Mouse (Mus musculus): ENCODE data around the gene Tirap. TPM values are rescaled to one million over a fixed set of nuclear protein-coding genes. Genes with fewer than 3 reads are reported as not detected.

The Tirap gene
- polyA plus RNA-seq, 1 experiment from 2014 or later = 4.0 TPM

- Histone ChIP-seq H3K4me2 (replicated peaks) (no peak overlapping the region), H3K36me3 (replicated peaks; ENCODE audit: control insufficient read depth, insufficient read depth) (no peaks in the 10 kb centered on the region), H3K4me1 (replicated peaks; ENCODE audit: control insufficient read depth, insufficient read depth, low read length) (peaks cover 13% of the 10 kb centered on the region; the same call in 1 of the 2 replicates), H3K27ac (no peak overlapping the region), H3K27me3 (ENCODE audit: control insufficient read depth, insufficient read depth, low read length) (no peaks in the 10 kb centered on the region), H3K9me3 (ENCODE audit: control insufficient read depth, low read length) (no peaks in the 10 kb centered on the region), H3K9ac (no peak overlapping the region), H3K4me3 (replicated peaks; ENCODE audit: low read length) (no peak overlapping the region)
- DNase-seq (ENCODE audit: low spot score) (no peak), ATAC-seq (ENCODE audit: low FRiP score) (no peak)
- WGBS = 91% methylated on average over 3 of the region's 3 CpGs
Measured at GRCm38 (mm10) chr9:35197625-35198024, 2.5 kb downstream of the Tirap start.

DNA sequence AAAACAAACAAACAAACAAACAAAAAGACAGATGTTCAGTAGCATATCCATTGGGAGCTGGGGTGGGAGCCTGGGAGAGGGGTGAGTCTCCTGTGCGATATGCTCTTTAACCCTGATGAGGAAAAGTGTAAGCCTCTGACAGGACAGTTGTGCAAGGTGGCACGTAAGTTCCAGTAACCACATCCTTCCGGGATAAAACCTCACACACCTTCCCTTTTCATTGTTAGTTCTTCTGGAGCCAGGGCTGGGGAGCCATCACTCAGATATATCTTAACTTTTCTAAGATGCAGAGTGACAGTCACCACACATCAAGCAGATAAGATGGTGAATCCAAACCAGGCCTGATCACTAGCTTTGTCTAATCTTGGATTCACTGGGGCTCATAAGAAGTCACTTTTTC, 6.0 kb downstream of the Tirap start:
- 96% methylated on average over 3 of the region's 3 CpGs for WGBS
- H3K4me1 ChIP-seq (replicated peaks; ENCODE audit: control insufficient read depth, insufficient read depth, low read length) = 0 out of 2 replicates have a peak, but pooled peaks cover 5% of the 10 kb centered on the region
- H3K9ac ChIP-seq = no peak overlapping the region
- ATAC-seq (ENCODE audit: low FRiP score) = no peak
- H3K36me3 ChIP-seq (replicated peaks; ENCODE audit: control insufficient read depth, insufficient read depth) = 0 out of 2 replicates have a peak, but pooled peaks cover 3% of the 10 kb centered on the region
- H3K9me3 ChIP-seq (ENCODE audit: control insufficient read depth, low read length) = no peaks in the 10 kb centered on the region
- no peak overlapping the region for H3K27ac ChIP-seq
- no peak overlapping the region for H3K4me2 ChIP-seq (replicated peaks)
- H3K27me3 ChIP-seq (ENCODE audit: control insufficient read depth, insufficient read depth, low read length) = no peaks in the 10 kb centered on the region
- no peak overlapping the region for H3K4me3 ChIP-seq (replicated peaks; ENCODE audit: low read length)
- DNase-seq (ENCODE audit: low spot score) = no peak

DNA sequence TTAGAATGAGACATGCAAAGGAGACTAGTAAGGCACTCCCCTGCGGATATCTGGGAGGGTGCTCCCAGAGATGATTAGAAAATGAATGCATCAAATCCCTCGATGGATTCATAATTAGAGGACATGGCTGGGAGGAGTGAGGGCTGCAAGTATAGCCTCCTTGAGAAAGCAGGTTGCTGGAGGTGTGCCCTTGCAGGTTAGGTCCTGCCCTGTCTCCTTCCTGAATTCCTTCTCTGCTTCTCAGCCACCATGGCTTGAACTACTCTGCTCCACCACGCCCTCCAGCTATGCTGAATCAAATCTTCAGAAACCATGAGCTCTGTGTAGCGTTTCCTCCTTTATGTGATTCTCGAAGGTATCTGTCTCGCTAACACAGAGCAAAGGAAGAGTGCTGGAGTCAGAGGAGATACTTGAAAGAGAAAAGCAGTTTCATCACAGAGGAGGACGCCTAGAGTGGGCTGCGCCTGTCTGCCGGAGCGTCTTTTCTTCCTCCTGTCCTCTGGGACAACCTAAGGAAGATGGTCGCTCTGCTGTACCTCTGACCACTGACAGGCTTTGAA, 7.0 kb downstream of the Tirap start:
- Histone ChIP-seq H3K9ac (no peak overlapping the region), H3K4me1 (replicated peaks; ENCODE audit: control insufficient read depth, insufficient read depth, low read length) (0 out of 2 replicates have a peak, but pooled peaks cover 5% of the 10 kb centered on the region), H3K9me3 (ENCODE audit: control insufficient read depth, low read length) (no peaks in the 10 kb centered on the region), H3K27me3 (ENCODE audit: control insufficient read depth, insufficient read depth, low read length) (no peaks in the 10 kb centered on the region), H3K36me3 (replicated peaks; ENCODE audit: control insufficient read depth, insufficient read depth) (0 out of 2 replicates have a peak, but pooled peaks cover 3% of the 10 kb centered on the region), H3K4me2 (replicated peaks) (no peak overlapping the region), H3K27ac (no peak overlapping the region), H3K4me3 (replicated peaks; ENCODE audit: low read length) (no peak overlapping the region)
- WGBS = 73% methylated on average over 11 of the region's 11 CpGs
- DNase-seq (ENCODE audit: low spot score) = no peak
- no peak for ATAC-seq (ENCODE audit: low FRiP score)

DNA sequence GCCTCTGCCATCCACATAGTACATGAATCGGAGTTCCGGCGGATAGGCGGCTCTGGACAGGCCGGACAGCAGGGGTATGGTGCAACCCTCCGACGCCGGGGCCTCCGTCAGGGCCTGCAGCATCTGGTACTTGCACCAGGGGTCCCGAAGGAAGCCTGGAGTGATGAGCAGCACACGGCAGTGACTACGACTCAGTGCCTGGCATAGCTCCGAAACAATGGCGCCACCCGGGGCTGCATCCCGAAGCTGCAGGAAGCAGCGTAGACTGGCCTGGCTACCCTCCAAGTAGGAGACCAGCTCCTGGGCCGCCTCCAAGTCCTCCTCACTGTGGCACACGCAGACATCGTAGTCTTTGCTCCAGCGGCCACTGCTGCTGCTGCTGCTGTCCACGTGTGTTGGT, 11.4 kb downstream of the Tirap start:
- 0 out of 2 replicates have a peak, but pooled peaks cover 3% of the 10 kb centered on the region for H3K36me3 ChIP-seq (replicated peaks; ENCODE audit: control insufficient read depth, insufficient read depth)
- no peak overlapping the region for H3K27ac ChIP-seq
- 55% methylated on average over 22 of the region's 22 CpGs for WGBS
- DNase-seq (ENCODE audit: low spot score) (peak; percentile 62), ATAC-seq (ENCODE audit: low FRiP score) (peak; percentile 71; the same call in 1 of the 2 replicates)
- H3K4me2 ChIP-seq (replicated peaks) = no peak overlapping the region
- H3K27me3 ChIP-seq (ENCODE audit: control insufficient read depth, insufficient read depth, low read length) = no peaks in the 10 kb centered on the region
- 0 out of 2 replicates have a peak, but pooled peaks cover 5% of the 10 kb centered on the region for H3K4me1 ChIP-seq (replicated peaks; ENCODE audit: control insufficient read depth, insufficient read depth, low read length)
- no peaks in the 10 kb centered on the region for H3K9me3 ChIP-seq (ENCODE audit: control insufficient read depth, low read length)
- H3K4me3 ChIP-seq (replicated peaks; ENCODE audit: low read length) = no peak overlapping the region
- no peak overlapping the region for H3K9ac ChIP-seq

- H3K36me3 ChIP-seq (replicated peaks; ENCODE audit: control insufficient read depth, insufficient read depth) = 0 out of 2 replicates have a peak, but pooled peaks cover 3% of the 10 kb centered on the region
- H3K9me3 ChIP-seq (ENCODE audit: control insufficient read depth, low read length) = no peaks in the 10 kb centered on the region
- DNase-seq (ENCODE audit: low spot score) = no peak
- H3K4me1 ChIP-seq (replicated peaks; ENCODE audit: control insufficient read depth, insufficient read depth, low read length) = no peaks in the 10 kb centered on the region
- no peak overlapping the region for H3K9ac ChIP-seq
- H3K27me3 ChIP-seq (ENCODE audit: control insufficient read depth, insufficient read depth, low read length) = no peaks in the 10 kb centered on the region
- no peak for ATAC-seq (ENCODE audit: low FRiP score)
- no peak overlapping the region for H3K27ac ChIP-seq
- 86% methylated on average over 10 of the region's 10 CpGs for whole genome bisulfite sequencing
- no peak overlapping the region for H3K4me2 ChIP-seq (replicated peaks)
- no peak overlapping the region for H3K4me3 ChIP-seq (replicated peaks; ENCODE audit: low read length)
Measured at GRCm38 (mm10) chr9:35187351-35187903, 12.7 kb downstream of the Tirap start.

- H3K4me1 ChIP-seq (replicated peaks; ENCODE audit: control insufficient read depth, insufficient read depth, low read length) = no peaks in the 10 kb centered on the region
- ATAC-seq (ENCODE audit: low FRiP score) (no peak), DNase-seq (ENCODE audit: low spot score) (no peak)
- no peak overlapping the region for H3K9ac ChIP-seq
- H3K4me3 ChIP-seq (replicated peaks; ENCODE audit: low read length) = no peak overlapping the region
- H3K4me2 ChIP-seq (replicated peaks) = no peak overlapping the region
- no peaks in the 10 kb centered on the region for H3K9me3 ChIP-seq (ENCODE audit: control insufficient read depth, low read length)
- no peak overlapping the region for H3K27ac ChIP-seq
- 83% methylated on average over 3 of the region's 4 CpGs for WGBS
- H3K36me3 ChIP-seq (replicated peaks; ENCODE audit: control insufficient read depth, insufficient read depth) = 0 out of 2 replicates have a peak, but pooled peaks cover 3% of the 10 kb centered on the region
- H3K27me3 ChIP-seq (ENCODE audit: control insufficient read depth, insufficient read depth, low read length) = no peaks in the 10 kb centered on the region
Measured at GRCm38 (mm10) chr9:35186430-35186829, 13.7 kb downstream of the Tirap start.

- 76% methylated on average over 5 of the region's 5 CpGs for WGBS
- no peak for DNase-seq (ENCODE audit: low spot score)
- H3K9ac ChIP-seq = no peak overlapping the region
- H3K27ac ChIP-seq = no peak overlapping the region
- H3K4me2 ChIP-seq (replicated peaks) = no peak overlapping the region
- H3K4me1 ChIP-seq (replicated peaks; ENCODE audit: control insufficient read depth, insufficient read depth, low read length) = no peaks in the 10 kb centered on the region
- no peaks in the 10 kb centered on the region for H3K36me3 ChIP-seq (replicated peaks; ENCODE audit: control insufficient read depth, insufficient read depth)
- H3K4me3 ChIP-seq (replicated peaks; ENCODE audit: low read length) = no peak overlapping the region
- H3K27me3 ChIP-seq (ENCODE audit: control insufficient read depth, insufficient read depth, low read length) = no peaks in the 10 kb centered on the region
- ATAC-seq (ENCODE audit: low FRiP score) = no peak
- H3K9me3 ChIP-seq (ENCODE audit: control insufficient read depth, low read length) = no peaks in the 10 kb centered on the region
Measured at GRCm38 (mm10) chr9:35183359-35183758, 16.7 kb downstream of the Tirap start.

DNA sequence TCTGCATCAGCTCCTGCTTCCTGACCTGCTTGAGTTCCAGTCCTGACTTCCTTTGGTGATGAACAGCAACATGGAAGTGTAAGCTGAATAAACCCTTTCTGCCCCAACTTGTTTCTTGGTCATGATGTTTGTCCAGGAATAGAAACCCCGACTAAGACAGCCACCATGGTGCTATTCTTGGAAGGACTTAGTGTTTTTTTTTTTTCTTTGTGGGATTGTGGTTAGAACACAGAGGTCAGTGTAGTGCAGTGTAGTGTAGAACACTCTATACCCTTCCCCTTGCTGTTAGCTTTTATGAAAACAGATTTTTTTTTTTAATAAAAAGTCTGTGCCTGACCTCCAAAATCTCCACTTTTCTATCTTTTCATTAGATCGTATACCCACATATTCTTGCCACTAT, 17.3 kb downstream of the Tirap start:
- Histone ChIP-seq H3K9ac (no peak overlapping the region), H3K27me3 (ENCODE audit: control insufficient read depth, insufficient read depth, low read length) (no peaks in the 10 kb centered on the region), H3K4me2 (replicated peaks) (no peak overlapping the region), H3K4me1 (replicated peaks; ENCODE audit: control insufficient read depth, insufficient read depth, low read length) (no peaks in the 10 kb centered on the region), H3K36me3 (replicated peaks; ENCODE audit: control insufficient read depth, insufficient read depth) (no peaks in the 10 kb centered on the region), H3K4me3 (replicated peaks; ENCODE audit: low read length) (no peak overlapping the region), H3K27ac (no peak overlapping the region), H3K9me3 (ENCODE audit: control insufficient read depth, low read length) (no peaks in the 10 kb centered on the region)
- WGBS = 80% methylated on average over 2 of the region's 2 CpGs
- no peak for ATAC-seq (ENCODE audit: low FRiP score)
- DNase-seq (ENCODE audit: low spot score) = no peak

DNA sequence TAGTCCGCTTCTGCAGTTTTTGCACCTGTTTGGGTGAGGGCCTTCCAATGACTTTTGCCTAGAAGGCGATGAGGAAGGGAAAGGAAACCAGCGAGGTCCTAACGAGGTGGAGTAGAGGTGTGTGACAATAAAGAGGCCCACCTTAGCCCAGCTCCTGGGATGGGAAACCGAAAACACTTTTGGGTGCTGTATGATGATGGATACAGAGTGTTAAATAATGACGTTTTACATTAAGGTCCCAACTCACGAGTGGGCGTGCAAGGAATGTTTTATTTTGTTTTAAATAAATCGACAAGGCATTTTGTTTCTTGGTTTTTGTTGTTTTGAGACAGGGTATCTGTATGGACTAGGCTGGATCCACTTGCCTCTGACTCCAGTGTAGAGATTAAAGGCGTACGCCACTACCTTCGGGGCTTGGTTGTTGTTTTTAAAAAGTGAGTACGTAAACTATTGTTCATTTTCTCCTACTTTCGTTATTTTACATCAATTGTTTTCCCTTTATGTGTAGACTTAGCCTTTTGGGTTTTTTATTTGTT, 23.9 kb downstream of the Tirap start:
- ATAC-seq (ENCODE audit: low FRiP score) = peak; percentile 21; the same call in 1 of the 2 replicates
- DNase-seq (ENCODE audit: low spot score) = no peak
- Histone ChIP-seq H3K4me1 (replicated peaks; ENCODE audit: control insufficient read depth, insufficient read depth, low read length) (peaks cover 10% of the 10 kb centered on the region), H3K9ac (peak overlapping the region; percentile 67), H3K4me3 (replicated peaks; ENCODE audit: low read length) (peak overlapping the region; percentile 69), H3K27ac (peak overlapping the region; percentile 93), H3K9me3 (ENCODE audit: control insufficient read depth, low read length) (no peaks in the 10 kb centered on the region), H3K36me3 (replicated peaks; ENCODE audit: control insufficient read depth, insufficient read depth) (no peaks in the 10 kb centered on the region), H3K27me3 (ENCODE audit: control insufficient read depth, insufficient read depth, low read length) (no peaks in the 10 kb centered on the region), H3K4me2 (replicated peaks) (peak overlapping the region; percentile 91)
- WGBS = 45% methylated on average over 14 of the region's 14 CpGs

All from hindbrain, embryonic 14.5 days (tissue).